Mouse (Mus musculus) midbrain, postnatal 0 days (tissue): ENCODE data around the gene Gm20388. TPM values are rescaled to one million over a fixed set of nuclear protein-coding genes. Genes with fewer than 3 reads are reported as not detected.

Experiments used
- ATAC-seq: fragments of 200-750 bp; cut with Nextera tagmentation; 2 replicates; pipeline ENCODE4 v1.8.0; 2017; ENCODE audit warnings: moderate number of reproducible peaks, mild to moderate bottlenecking, moderate TSS enrichment, moderate library complexity; ENCODE audit not compliant: low FRiP score
- DNase-seq: peaks from one replicate; pipeline ENCODE4 v3.0.0-alpha.2; 2015; ENCODE audit warnings: low spot score
- H3K27ac ChIP-seq: fragments of 300-500 bp; sonication (generic); 2 replicates; pipeline ENCODE4 v1.5.1; 2014; ENCODE audit warnings: low read depth, mild to moderate bottlenecking, low read length, mixed read lengths
- H3K27me3 ChIP-seq: fragments of 300-500 bp; sonication (generic); 2 replicates; pipeline ENCODE4 v1.6.1; 2014; ENCODE audit warnings: low read length, control low read depth, mixed read lengths; ENCODE audit not compliant: insufficient read depth
- H3K36me3 ChIP-seq: fragments of 300-500 bp; sonication (generic); 2 replicates; pipeline ENCODE4 v1.6.1; 2014; ENCODE audit warnings: low read length, control low read depth, mixed read lengths; ENCODE audit not compliant: insufficient read depth
- H3K4me1 ChIP-seq: fragments of 300-500 bp; sonication (generic); 2 replicates; pipeline ENCODE4 v1.6.1; 2014; ENCODE audit warnings: mild to moderate bottlenecking, control low read depth, antibody characterized with exemption, low read length, mixed read lengths; ENCODE audit not compliant: insufficient read depth
- H3K4me2 ChIP-seq: fragments of 300-500 bp; sonication (generic); 2 replicates; pipeline ENCODE4 v1.6.1; 2014; ENCODE audit warnings: low read depth, mild to moderate bottlenecking, low read length, mixed read lengths; ENCODE audit not compliant: poor library complexity, severe bottlenecking
- H3K4me3 ChIP-seq: fragments of 300-500 bp; sonication (generic); 2 replicates; pipeline ENCODE4 v1.5.1; 2014; ENCODE audit warnings: low read depth, mild to moderate bottlenecking, low read length, moderate library complexity
- H3K9ac ChIP-seq: fragments of 300-500 bp; sonication (generic); replicated peaks from 2 replicates; pipeline ENCODE4 v1.6.1; 2014; ENCODE audit warnings: mild to moderate bottlenecking, low read length, moderate library complexity, mixed read lengths; ENCODE audit not compliant: poor library complexity, severe bottlenecking
- H3K9me3 ChIP-seq: fragments of 300-500 bp; sonication (generic); 2 replicates; pipeline ENCODE4 v1.6.1; 2016; ENCODE audit warnings: low read length, control low read depth
- CTCF ChIP-seq: IDR thresholded peaks from 2 replicates; pipeline ENCODE4 v1.5.1; 2016; ENCODE audit warnings: antibody characterized with exemption, mild to moderate bottlenecking
- WGBS: fragments of 180-500 bp; shearing (Covaris S2); extraction: QIAGEN DNeasy Blood & Tissue Kit; methylation state at CpG from one replicate; pipeline ENCODE4 v1.1.7; 2014; 5-methylcytosine and 5-hydroxymethylcytosine counted together
- polyA plus RNA-seq: library from polyadenylated mRNA; unstranded; fragments of >200 nt; fragmentation: Nextera tagmentation; extraction: Ambion mirVana; gene quantifications from 2 replicates; pipeline ENCODE4 v1.2.1, GENCODE M21; 2015
- total RNA-seq: library from RNA; depleted of rRNA; stranded (reverse); fragments of >200 nt; gene quantifications from 2 replicates; pipeline ENCODE4 v1.2.3, GENCODE M21; 2014

The Gm20388 gene
- total and polyA plus RNA-seq, 2 experiments from 2014 or later: 74.2 TPM; not detected in 1

GRCm38 (mm10) chr8:122951456-122951855, 3040.8 kb downstream of the Gm20388 start:
- 94% methylated on average over 5 of the region's 5 CpGs for WGBS
- TF ChIP-seq CTCF: no peak
- Histone ChIP-seq H3K4me2 (no peak overlapping the region), H3K9me3 (no peaks in the 10 kb centered on the region), H3K27me3 (no peaks in the 10 kb centered on the region), H3K4me3 (no peak overlapping the region), H3K36me3 (no peaks in the 10 kb centered on the region), H3K4me1 (no peaks in the 10 kb centered on the region; the same call in 1 of the 2 replicates), H3K9ac (no peak overlapping the region), H3K27ac (no peak overlapping the region)
- no peak for DNase-seq
- ATAC-seq: no peak

DNA sequence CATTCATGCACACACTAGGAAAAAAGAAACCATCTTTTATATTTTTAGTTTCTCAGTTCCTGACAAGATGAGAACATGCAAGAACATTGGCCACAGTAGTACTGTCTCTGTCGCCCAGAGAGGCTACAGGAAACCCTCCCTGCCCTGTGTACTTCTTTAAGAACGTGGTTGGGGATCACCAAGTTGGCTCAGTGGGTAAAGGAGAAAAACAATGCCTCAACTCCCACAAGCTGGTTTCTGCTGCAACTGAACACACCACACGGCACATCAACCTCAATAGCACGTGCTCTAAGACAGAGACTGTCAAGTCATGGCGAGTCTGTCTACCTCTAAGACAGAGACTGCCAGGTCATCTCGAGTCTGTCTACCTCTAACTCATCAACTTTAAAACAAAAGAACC, 3042.4 kb downstream of the Gm20388 start:
- 93% methylated on average over 6 of the region's 6 CpGs for WGBS
- no peak overlapping the region for H3K4me2 ChIP-seq
- H3K9ac ChIP-seq: no peak overlapping the region
- H3K4me3 ChIP-seq: no peak overlapping the region
- DNase-seq (no peak), ATAC-seq (no peak)
- no peaks in the 10 kb centered on the region; the same call in 1 of the 2 replicates for H3K4me1 ChIP-seq
- H3K36me3 ChIP-seq: no peaks in the 10 kb centered on the region
- H3K9me3 ChIP-seq: no peaks in the 10 kb centered on the region
- TF ChIP-seq CTCF: no peak
- H3K27me3 ChIP-seq: no peaks in the 10 kb centered on the region
- no peak overlapping the region for H3K27ac ChIP-seq

DNA sequence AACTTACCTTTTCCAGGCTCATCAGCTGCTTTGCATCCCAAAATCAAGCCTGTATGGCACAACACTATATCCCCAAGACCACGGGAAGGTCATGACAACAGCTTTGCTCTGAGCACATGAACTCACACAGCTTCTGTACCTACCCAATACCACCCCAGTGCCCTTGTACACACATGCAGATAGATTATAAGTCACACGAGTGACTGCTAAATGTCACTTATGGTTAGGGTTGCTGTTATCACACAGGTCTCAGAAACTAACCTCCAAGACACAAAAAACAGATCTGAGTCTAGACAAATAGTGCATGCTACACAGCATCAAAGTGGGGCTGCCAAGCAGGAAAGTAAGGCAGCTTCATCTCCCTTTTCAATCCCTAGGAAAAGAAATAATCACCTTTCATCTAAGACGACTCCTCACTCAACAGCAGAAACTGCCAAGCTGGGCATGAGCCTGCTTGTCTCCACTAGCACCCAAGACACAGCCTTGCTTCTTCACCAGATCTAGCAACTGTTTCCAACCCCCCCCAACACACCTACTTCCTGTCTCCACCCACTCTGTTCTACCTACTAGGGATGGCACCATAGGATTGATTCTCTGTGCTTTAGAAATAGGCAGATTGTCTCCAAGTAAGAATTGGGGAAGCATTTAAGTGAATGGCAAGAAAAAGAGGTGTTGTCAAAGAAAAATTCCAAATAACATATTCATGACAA, 3043.6 kb downstream of the Gm20388 start:
- Histone ChIP-seq H3K27me3 (no peaks in the 10 kb centered on the region), H3K9me3 (no peaks in the 10 kb centered on the region), H3K4me1 (no peaks in the 10 kb centered on the region; the same call in 1 of the 2 replicates), H3K4me3 (no peak overlapping the region), H3K27ac (no peak overlapping the region), H3K9ac (no peak overlapping the region), H3K36me3 (no peaks in the 10 kb centered on the region), H3K4me2 (no peak overlapping the region)
- DNase-seq (no peak), ATAC-seq (no peak)
- no peak for TF ChIP-seq CTCF
- 83% methylated on average over 3 of the region's 3 CpGs for WGBS

DNA sequence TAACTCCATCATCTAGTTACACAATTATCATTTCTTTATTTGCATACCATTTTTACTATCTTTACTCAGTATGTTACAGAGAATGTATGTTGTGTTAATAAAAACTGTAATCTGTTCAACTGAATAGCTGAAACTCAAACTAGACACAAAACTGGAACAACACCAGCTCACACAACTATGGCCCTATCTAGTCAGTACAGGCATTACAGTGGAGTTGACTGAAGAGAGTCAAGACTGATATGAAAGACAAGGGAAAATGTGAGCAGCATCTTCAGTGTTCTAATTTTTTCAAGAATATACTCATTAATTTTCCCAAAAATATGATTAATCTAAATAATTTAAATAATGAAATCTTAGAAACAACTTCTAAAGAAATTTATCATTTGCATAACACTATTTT, 3044.6 kb downstream of the Gm20388 start:
- ATAC-seq (no peak), DNase-seq (no peak)
- no peak overlapping the region for H3K4me2 ChIP-seq
- no peaks in the 10 kb centered on the region; the same call in 1 of the 2 replicates for H3K4me1 ChIP-seq
- TF ChIP-seq CTCF: no peak
- no peaks in the 10 kb centered on the region for H3K27me3 ChIP-seq
- no peaks in the 10 kb centered on the region for H3K9me3 ChIP-seq
- H3K4me3 ChIP-seq: no peak overlapping the region
- H3K9ac ChIP-seq: no peak overlapping the region
- no peaks in the 10 kb centered on the region for H3K36me3 ChIP-seq
- no peak overlapping the region for H3K27ac ChIP-seq

DNA sequence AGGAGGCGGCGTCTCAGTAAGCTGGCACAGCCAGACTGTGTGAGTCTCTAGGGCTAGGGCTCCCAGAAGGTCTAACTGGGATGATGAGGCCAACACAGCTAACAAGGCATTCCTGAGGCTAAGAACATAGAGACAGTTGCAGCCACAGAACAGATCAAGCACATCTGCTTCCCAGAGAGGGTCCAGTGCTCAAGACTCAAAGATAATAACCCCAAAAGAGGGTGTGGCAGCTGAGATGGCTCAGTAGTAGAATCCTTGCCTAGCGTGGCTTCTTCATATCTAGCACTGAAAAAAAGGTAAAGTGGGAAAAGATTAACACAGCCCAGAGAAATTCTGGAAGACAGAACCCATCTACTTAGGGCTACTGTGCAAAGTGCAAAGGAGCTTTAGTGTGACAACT, 3045.4 kb downstream of the Gm20388 start:
- no peak overlapping the region for H3K4me3 ChIP-seq
- H3K27me3 ChIP-seq: no peaks in the 10 kb centered on the region
- ATAC-seq (no peak), DNase-seq (no peak)
- no peaks in the 10 kb centered on the region for H3K4me1 ChIP-seq
- H3K4me2 ChIP-seq: no peak overlapping the region
- TF ChIP-seq CTCF: no peak
- no peaks in the 10 kb centered on the region for H3K36me3 ChIP-seq
- H3K9ac ChIP-seq: no peak overlapping the region
- H3K27ac ChIP-seq: no peak overlapping the region
- no peaks in the 10 kb centered on the region for H3K9me3 ChIP-seq
- WGBS: 87% methylated on average over 3 of the region's 3 CpGs

GRCm38 (mm10) chr8:122960323-122960722, 3049.7 kb downstream of the Gm20388 start:
- 90% methylated on average over 5 of the region's 5 CpGs for WGBS
- ATAC-seq: no peak
- no peak overlapping the region for H3K9ac ChIP-seq

More at GRCm38 (mm10) chr8:122960323-122960722, 3049.7 kb downstream of the Gm20388 start:
- Histone ChIP-seq H3K36me3 (no peaks in the 10 kb centered on the region), H3K4me2 (no peak overlapping the region), H3K4me3 (no peak overlapping the region), H3K9me3 (no peaks in the 10 kb centered on the region), H3K4me1 (no peaks in the 10 kb centered on the region), H3K27ac (no peak overlapping the region), H3K27me3 (no peaks in the 10 kb centered on the region)
- no peak for TF ChIP-seq CTCF
- DNase-seq: no peak
